Mouse (Mus musculus): ENCODE data around the gene B3galt5. TPM values are rescaled to one million over a fixed set of nuclear protein-coding genes. Genes with fewer than 3 reads are reported as not detected.
A peak's percentile ranks its signal among the peaks of the same experiment; 100 is the strongest.

B3galt5 gene
- polyA plus RNA-seq, 1 experiment from 2014 or later = 1.4 TPM

DNA sequence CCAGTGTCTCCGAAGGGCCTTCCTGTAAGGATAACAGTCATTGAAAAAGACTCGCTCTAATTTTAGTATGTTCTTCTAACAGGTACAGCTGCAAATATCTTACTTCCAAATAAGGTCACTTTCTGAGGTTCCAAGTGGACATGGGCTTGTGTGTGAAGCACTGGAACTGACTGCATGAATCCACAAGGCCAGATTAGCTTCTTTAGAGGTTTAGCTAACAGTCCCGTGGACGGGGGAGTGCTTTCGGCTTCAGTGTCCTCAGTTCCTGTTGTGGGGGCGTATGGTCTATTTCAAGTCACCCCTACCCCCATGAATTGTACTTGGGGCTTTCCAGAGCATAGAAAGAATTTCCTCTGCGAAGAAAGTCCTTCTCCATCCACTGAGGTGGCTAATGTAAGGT, 24.7 kb upstream of the B3galt5 start:
- no peak overlapping the region for H3K4me2 ChIP-seq (ENCODE audit: low read length)
- H3K4me1 ChIP-seq (replicated peaks; ENCODE audit: control insufficient read depth, insufficient read depth, low read length) = peaks cover 10% of the 10 kb centered on the region
- ATAC-seq (replicated peaks; ENCODE audit: low FRiP score, low TSS enrichment, low read depth) = no peak
- WGBS = 73% methylated on average over 7 of the region's 7 CpGs
- H3K4me3 ChIP-seq (ENCODE audit: low read depth, low read length) = no peak overlapping the region
- no peaks in the 10 kb centered on the region for H3K9me3 ChIP-seq (ENCODE audit: control insufficient read depth, low read length)
- H3K27ac ChIP-seq (ENCODE audit: low read depth) = peak overlapping the region; percentile 59
- no peak for DNase-seq (ENCODE audit: low spot score)
- no peaks in the 10 kb centered on the region for H3K27me3 ChIP-seq (replicated peaks; ENCODE audit: control insufficient read depth, insufficient read depth, low read length)
- no peak overlapping the region for H3K9ac ChIP-seq (ENCODE audit: low read length)
- no peaks in the 10 kb centered on the region for H3K36me3 ChIP-seq (ENCODE audit: control insufficient read depth, insufficient read depth, low read length)

GRCm38 (mm10) chr16:96213027-96213426, 22.6 kb upstream of the B3galt5 start:
- WGBS = 89% methylated on average over 4 of the region's 4 CpGs
- H3K4me3 ChIP-seq (ENCODE audit: low read depth, low read length) = no peak overlapping the region
- DNase-seq (ENCODE audit: low spot score) = no peak
- ATAC-seq (replicated peaks; ENCODE audit: low FRiP score, low TSS enrichment, low read depth) = no peak
- H3K27ac ChIP-seq (ENCODE audit: low read depth) = no peak overlapping the region
- H3K9ac ChIP-seq (ENCODE audit: low read length) = no peak overlapping the region
- peaks cover 6% of the 10 kb centered on the region for H3K4me1 ChIP-seq (replicated peaks; ENCODE audit: control insufficient read depth, insufficient read depth, low read length)
- H3K27me3 ChIP-seq (replicated peaks; ENCODE audit: control insufficient read depth, insufficient read depth, low read length) = no peaks in the 10 kb centered on the region
- no peaks in the 10 kb centered on the region for H3K36me3 ChIP-seq (ENCODE audit: control insufficient read depth, insufficient read depth, low read length)
- H3K4me2 ChIP-seq (ENCODE audit: low read length) = no peak overlapping the region
- H3K9me3 ChIP-seq (ENCODE audit: control insufficient read depth, low read length) = no peaks in the 10 kb centered on the region

DNA sequence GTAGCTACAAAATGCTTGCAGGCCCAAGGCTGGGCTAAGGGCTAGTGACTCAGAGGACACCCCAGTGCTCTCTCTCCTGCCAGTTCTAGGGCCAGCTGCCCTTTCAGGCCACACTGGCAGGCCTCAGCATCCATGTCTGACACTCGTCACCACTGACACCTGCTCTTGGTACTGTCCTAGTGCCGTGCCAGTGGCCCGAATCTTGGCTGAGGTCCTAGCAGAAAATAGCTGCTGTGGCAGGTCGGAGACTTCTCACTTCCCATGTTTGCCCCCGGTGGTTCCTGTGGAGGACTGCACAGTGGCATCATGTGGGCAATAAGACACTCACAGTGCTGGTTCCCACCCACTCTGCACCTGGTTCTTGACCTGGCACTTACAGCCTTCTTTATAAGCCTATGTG, 14.1 kb upstream of the B3galt5 start:
- 71% methylated on average over 5 of the region's 5 CpGs for WGBS

DNA sequence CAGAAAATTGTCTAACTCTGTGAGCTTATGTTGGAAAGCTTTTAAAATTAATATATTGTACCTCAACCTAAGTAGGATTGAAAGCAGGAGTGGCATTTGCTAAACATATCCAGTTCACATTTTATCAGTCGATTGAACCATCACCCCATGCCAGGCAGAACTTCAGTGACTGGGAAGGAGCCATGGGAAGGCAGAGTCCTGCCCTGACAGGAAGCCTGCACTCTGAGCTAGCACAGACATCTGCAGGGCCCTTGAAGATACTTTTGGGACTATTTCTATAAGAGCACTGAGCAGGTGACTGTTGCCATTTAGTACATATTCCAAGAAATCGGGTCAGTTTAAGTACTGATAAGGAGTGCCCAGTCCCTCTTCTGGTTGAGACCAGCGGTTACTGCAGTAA, 13.6 kb upstream of the B3galt5 start:
- 82% methylated on average over 3 of the region's 3 CpGs for WGBS
- no peak overlapping the region for H3K4me3 ChIP-seq (ENCODE audit: low read depth, low read length)
- ATAC-seq (replicated peaks; ENCODE audit: low FRiP score, low TSS enrichment, low read depth) (no peak), DNase-seq (ENCODE audit: low spot score) (peak; percentile 27)
- H3K4me1 ChIP-seq (replicated peaks; ENCODE audit: control insufficient read depth, insufficient read depth, low read length) = no peaks in the 10 kb centered on the region
- no peak overlapping the region for H3K4me2 ChIP-seq (ENCODE audit: low read length)
- no peaks in the 10 kb centered on the region for H3K9me3 ChIP-seq (ENCODE audit: control insufficient read depth, low read length)
- H3K27ac ChIP-seq (ENCODE audit: low read depth) = no peak overlapping the region
- H3K36me3 ChIP-seq (ENCODE audit: control insufficient read depth, insufficient read depth, low read length) = no peaks in the 10 kb centered on the region
- no peaks in the 10 kb centered on the region for H3K27me3 ChIP-seq (replicated peaks; ENCODE audit: control insufficient read depth, insufficient read depth, low read length)
- no peak overlapping the region for H3K9ac ChIP-seq (ENCODE audit: low read length)

More for the DNA sequence above, 14.1 kb upstream of the B3galt5 start:
- H3K36me3 ChIP-seq (ENCODE audit: control insufficient read depth, insufficient read depth, low read length) = no peaks in the 10 kb centered on the region
- no peaks in the 10 kb centered on the region for H3K27me3 ChIP-seq (replicated peaks; ENCODE audit: control insufficient read depth, insufficient read depth, low read length)
- ATAC-seq (replicated peaks; ENCODE audit: low FRiP score, low TSS enrichment, low read depth) = no peak
- no peaks in the 10 kb centered on the region for H3K9me3 ChIP-seq (ENCODE audit: control insufficient read depth, low read length)
- peak; percentile 49 for DNase-seq (ENCODE audit: low spot score)
- H3K27ac ChIP-seq (ENCODE audit: low read depth) = no peak overlapping the region
- H3K4me1 ChIP-seq (replicated peaks; ENCODE audit: control insufficient read depth, insufficient read depth, low read length) = no peaks in the 10 kb centered on the region
- H3K4me2 ChIP-seq (ENCODE audit: low read length) = no peak overlapping the region
- H3K4me3 ChIP-seq (ENCODE audit: low read depth, low read length) = no peak overlapping the region
- H3K9ac ChIP-seq (ENCODE audit: low read length) = no peak overlapping the region

- Histone ChIP-seq H3K4me1 (replicated peaks; ENCODE audit: control insufficient read depth, insufficient read depth, low read length) (no peaks in the 10 kb centered on the region), H3K4me3 (ENCODE audit: low read depth, low read length) (no peak overlapping the region), H3K27me3 (replicated peaks; ENCODE audit: control insufficient read depth, insufficient read depth, low read length) (no peaks in the 10 kb centered on the region), H3K9ac (ENCODE audit: low read length) (no peak overlapping the region), H3K36me3 (ENCODE audit: control insufficient read depth, insufficient read depth, low read length) (no peaks in the 10 kb centered on the region), H3K27ac (ENCODE audit: low read depth) (no peak overlapping the region), H3K9me3 (ENCODE audit: control insufficient read depth, low read length) (no peaks in the 10 kb centered on the region), H3K4me2 (ENCODE audit: low read length) (no peak overlapping the region)
- WGBS = 69% methylated on average over 1 of the region's 1 CpGs
- no peak for ATAC-seq (replicated peaks; ENCODE audit: low FRiP score, low TSS enrichment, low read depth)
- peak; percentile 4 for DNase-seq (ENCODE audit: low spot score)
Measured at GRCm38 (mm10) chr16:96222452-96222851, 13.1 kb upstream of the B3galt5 start.

DNA sequence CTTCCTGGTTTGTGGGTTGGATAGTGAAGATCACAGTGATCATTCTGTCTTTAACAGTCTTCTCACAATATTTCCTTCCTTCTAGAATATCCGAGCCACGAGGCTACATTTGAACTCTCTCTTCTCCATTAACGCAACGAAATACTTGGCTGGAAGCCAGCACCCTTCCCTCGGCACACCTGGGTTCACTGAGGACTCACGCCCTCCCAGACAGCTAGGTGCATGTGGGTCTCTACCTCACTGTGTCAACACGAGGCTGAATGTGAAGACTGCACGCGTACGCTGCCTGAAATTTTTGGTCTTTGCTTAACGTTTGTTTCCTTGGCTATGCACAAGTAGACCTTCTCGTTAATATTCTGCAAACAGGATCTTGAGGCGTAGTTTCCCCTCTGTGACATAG, 7.2 kb upstream of the B3galt5 start:
- H3K4me2 ChIP-seq (ENCODE audit: low read length) = no peak overlapping the region
- 69% methylated on average over 13 of the region's 13 CpGs for WGBS
- no peak overlapping the region for H3K9ac ChIP-seq (ENCODE audit: low read length)
- no peak for ATAC-seq (replicated peaks; ENCODE audit: low FRiP score, low TSS enrichment, low read depth)
- H3K9me3 ChIP-seq (ENCODE audit: control insufficient read depth, low read length) = no peaks in the 10 kb centered on the region
- no peaks in the 10 kb centered on the region for H3K27me3 ChIP-seq (replicated peaks; ENCODE audit: control insufficient read depth, insufficient read depth, low read length)
- no peaks in the 10 kb centered on the region for H3K36me3 ChIP-seq (ENCODE audit: control insufficient read depth, insufficient read depth, low read length)
- H3K27ac ChIP-seq (ENCODE audit: low read depth) = no peak overlapping the region
- DNase-seq (ENCODE audit: low spot score) = no peak
- H3K4me1 ChIP-seq (replicated peaks; ENCODE audit: control insufficient read depth, insufficient read depth, low read length) = no peaks in the 10 kb centered on the region
- H3K4me3 ChIP-seq (ENCODE audit: low read depth, low read length) = no peak overlapping the region

DNA sequence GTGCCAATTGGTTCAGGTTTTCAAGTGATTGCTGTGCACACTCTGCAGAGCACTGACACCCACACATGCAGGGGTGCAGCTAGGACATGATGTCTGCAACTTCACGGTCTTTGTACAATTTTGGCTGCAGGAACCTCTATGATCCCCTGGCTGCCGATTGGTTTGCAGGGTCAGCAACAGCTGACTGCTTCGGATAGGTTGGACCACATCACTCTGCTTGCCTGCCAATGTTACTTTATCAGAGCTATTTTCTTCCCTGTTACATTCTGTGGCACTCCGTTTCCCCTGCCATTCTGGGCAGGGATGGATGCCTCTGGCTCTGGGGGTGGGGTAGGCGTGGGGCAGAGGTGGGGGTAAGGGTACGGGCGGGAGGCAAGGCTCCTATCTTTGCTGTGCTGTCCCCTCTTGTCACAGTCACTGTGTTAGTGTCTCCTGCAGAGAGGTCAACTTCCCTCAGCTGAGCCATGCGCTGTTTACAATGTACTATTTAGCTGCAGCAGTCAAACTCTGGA, 6.5 kb upstream of the B3galt5 start:
- no peak for DNase-seq (ENCODE audit: low spot score)
- no peak overlapping the region for H3K4me3 ChIP-seq (ENCODE audit: low read depth, low read length)
- no peak overlapping the region for H3K27ac ChIP-seq (ENCODE audit: low read depth)
- no peak overlapping the region for H3K4me2 ChIP-seq (ENCODE audit: low read length)
- H3K27me3 ChIP-seq (replicated peaks; ENCODE audit: control insufficient read depth, insufficient read depth, low read length) = no peaks in the 10 kb centered on the region
- H3K4me1 ChIP-seq (replicated peaks; ENCODE audit: control insufficient read depth, insufficient read depth, low read length) = no peaks in the 10 kb centered on the region
- no peaks in the 10 kb centered on the region for H3K36me3 ChIP-seq (ENCODE audit: control insufficient read depth, insufficient read depth, low read length)
- no peaks in the 10 kb centered on the region for H3K9me3 ChIP-seq (ENCODE audit: control insufficient read depth, low read length)
- ATAC-seq (replicated peaks; ENCODE audit: low FRiP score, low TSS enrichment, low read depth) = no peak
- H3K9ac ChIP-seq (ENCODE audit: low read length) = no peak overlapping the region
- WGBS = 63% methylated on average over 8 of the region's 8 CpGs

DNA sequence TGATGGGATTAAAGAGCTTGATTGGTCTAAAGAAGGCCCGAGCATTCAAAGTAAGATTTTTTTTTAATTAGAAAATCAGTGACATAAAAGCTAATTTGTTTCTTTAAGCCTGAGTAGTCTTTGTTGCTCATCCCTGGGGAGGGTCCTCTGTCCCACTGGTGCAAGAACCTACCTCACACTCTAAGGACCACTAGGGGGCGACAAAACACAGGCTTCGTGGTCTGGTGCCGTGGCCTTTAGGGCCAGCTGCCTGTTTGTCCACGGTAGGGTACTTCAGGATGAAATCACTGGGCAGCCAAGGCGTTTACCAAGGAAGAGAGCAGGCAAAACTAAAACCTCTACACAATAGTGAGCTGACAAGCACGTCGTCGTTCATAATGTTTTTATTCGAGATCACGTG, 5.2 kb upstream of the B3galt5 start:
- peak; percentile 87 for ATAC-seq (replicated peaks; ENCODE audit: low FRiP score, low TSS enrichment, low read depth)
- Histone ChIP-seq H3K27me3 (replicated peaks; ENCODE audit: control insufficient read depth, insufficient read depth, low read length) (no peaks in the 10 kb centered on the region), H3K4me1 (replicated peaks; ENCODE audit: control insufficient read depth, insufficient read depth, low read length) (no peaks in the 10 kb centered on the region), H3K4me3 (ENCODE audit: low read depth, low read length) (no peak overlapping the region), H3K4me2 (ENCODE audit: low read length) (no peak overlapping the region), H3K36me3 (ENCODE audit: control insufficient read depth, insufficient read depth, low read length) (no peaks in the 10 kb centered on the region), H3K9ac (ENCODE audit: low read length) (no peak overlapping the region), H3K27ac (ENCODE audit: low read depth) (no peak overlapping the region), H3K9me3 (ENCODE audit: control insufficient read depth, low read length) (no peaks in the 10 kb centered on the region)
- DNase-seq (ENCODE audit: low spot score) = peak; percentile 84
- 32% methylated on average over 11 of the region's 11 CpGs for WGBS

- WGBS = 91% methylated on average over 4 of the region's 4 CpGs
- ATAC-seq (replicated peaks; ENCODE audit: low FRiP score, low TSS enrichment, low read depth) = no peak
- H3K4me1 ChIP-seq (replicated peaks; ENCODE audit: control insufficient read depth, insufficient read depth, low read length) = no peaks in the 10 kb centered on the region
- H3K27ac ChIP-seq (ENCODE audit: low read depth) = no peak overlapping the region
- no peaks in the 10 kb centered on the region for H3K27me3 ChIP-seq (replicated peaks; ENCODE audit: control insufficient read depth, insufficient read depth, low read length)
- no peak overlapping the region for H3K4me2 ChIP-seq (ENCODE audit: low read length)
- no peak overlapping the region for H3K9ac ChIP-seq (ENCODE audit: low read length)
- no peak for DNase-seq (ENCODE audit: low spot score)
- H3K36me3 ChIP-seq (ENCODE audit: control insufficient read depth, insufficient read depth, low read length) = no peaks in the 10 kb centered on the region
- H3K4me3 ChIP-seq (ENCODE audit: low read depth, low read length) = no peak overlapping the region
- H3K9me3 ChIP-seq (ENCODE audit: control insufficient read depth, low read length) = no peaks in the 10 kb centered on the region
Measured at GRCm38 (mm10) chr16:96231251-96231650, 4.3 kb upstream of the B3galt5 start.
